Mouse (Mus musculus): ENCODE data around the gene Sult1e1. TPM values are rescaled to one million over a fixed set of nuclear protein-coding genes. Genes with fewer than 3 reads are reported as not detected.

Gene Sult1e1
- polyA plus RNA-seq, 1 experiment from 2014 or later: 0.10 TPM

DNA sequence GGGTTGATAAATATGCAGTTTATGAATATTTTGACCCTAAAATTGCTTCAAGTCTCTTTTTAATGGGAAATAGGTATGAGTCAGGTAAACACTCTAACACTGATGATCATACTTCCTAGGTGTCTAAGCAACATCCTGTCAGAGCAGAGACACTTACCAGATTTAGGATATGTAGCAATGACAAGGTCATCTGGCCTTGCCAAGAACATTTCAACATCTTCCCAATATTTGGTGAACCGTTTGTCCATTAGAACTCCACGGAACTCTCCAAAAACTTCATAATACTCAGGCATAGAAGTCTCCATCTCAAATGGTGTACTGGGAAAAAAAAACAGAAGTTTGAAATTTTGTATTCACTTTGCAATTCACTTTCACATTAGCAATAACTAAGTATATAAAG is 1.5 kb downstream of the Sult1e1 start:
- TF ChIP-seq EP300 (optimal IDR thresholded peaks at IDR 0.05): no peak
- TF ChIP-seq CTCF (IDR thresholded peaks at IDR 0.05; ENCODE audit: low read depth): no peak
- 69% methylated on average over 2 of the region's 2 CpGs for WGBS
- Histone ChIP-seq H3K9me3 (ENCODE audit: control insufficient read depth, low read length) (no peaks in the 10 kb centered on the region), H3K4me2 (replicated peaks; ENCODE audit: low read depth) (no peak overlapping the region), H3K27me3 (ENCODE audit: control insufficient read depth, insufficient read depth, low read length) (no peaks in the 10 kb centered on the region), H3K36me3 (ENCODE audit: control insufficient read depth, insufficient read depth, low read length) (no peaks in the 10 kb centered on the region), H3K4me3 (ENCODE audit: low read depth, low read length) (no peak overlapping the region), H3K27ac (replicated peaks) (no peak overlapping the region), H3K4me1 (replicated peaks; ENCODE audit: control insufficient read depth, insufficient read depth) (no peaks in the 10 kb centered on the region), H3K9ac (ENCODE audit: low read length) (no peak overlapping the region)
- no peak for DNase-seq (ENCODE audit: low spot score)
- ATAC-seq (ENCODE audit: low FRiP score, low TSS enrichment): no peak

DNA sequence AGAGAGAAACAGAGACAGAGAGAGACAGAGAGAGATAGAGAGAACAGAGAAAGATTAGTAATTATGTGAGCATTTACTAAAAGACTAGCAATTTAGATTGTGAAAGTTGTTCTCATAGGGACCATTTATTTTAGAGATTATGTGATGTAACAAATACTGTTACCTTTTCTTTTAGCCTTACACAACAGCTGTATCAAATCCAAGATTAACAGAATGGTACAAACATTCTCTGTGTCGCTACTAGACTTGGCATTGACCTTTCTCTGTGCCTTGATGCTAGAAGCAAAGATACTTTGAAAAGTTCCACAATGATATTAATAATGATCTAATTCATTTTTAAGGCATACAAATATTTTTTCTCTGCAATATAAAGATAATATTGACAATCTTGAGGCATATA is 11.0 kb downstream of the Sult1e1 start:
- TF ChIP-seq CTCF (IDR thresholded peaks at IDR 0.05; ENCODE audit: low read depth) (no peak), EP300 (optimal IDR thresholded peaks at IDR 0.05) (no peak)
- no peak overlapping the region for H3K4me3 ChIP-seq (ENCODE audit: low read depth, low read length)
- 51% methylated on average over 1 of the region's 1 CpGs for WGBS
- no peaks in the 10 kb centered on the region for H3K36me3 ChIP-seq (ENCODE audit: control insufficient read depth, insufficient read depth, low read length)
- no peak for DNase-seq (ENCODE audit: low spot score)
- H3K4me2 ChIP-seq (replicated peaks; ENCODE audit: low read depth): no peak overlapping the region
- no peaks in the 10 kb centered on the region for H3K9me3 ChIP-seq (ENCODE audit: control insufficient read depth, low read length)
- no peak overlapping the region for H3K9ac ChIP-seq (ENCODE audit: low read length)
- no peaks in the 10 kb centered on the region for H3K4me1 ChIP-seq (replicated peaks; ENCODE audit: control insufficient read depth, insufficient read depth)
- no peak for ATAC-seq (ENCODE audit: low FRiP score, low TSS enrichment)
- H3K27ac ChIP-seq (replicated peaks): no peak overlapping the region
- no peaks in the 10 kb centered on the region for H3K27me3 ChIP-seq (ENCODE audit: control insufficient read depth, insufficient read depth, low read length)

DNA sequence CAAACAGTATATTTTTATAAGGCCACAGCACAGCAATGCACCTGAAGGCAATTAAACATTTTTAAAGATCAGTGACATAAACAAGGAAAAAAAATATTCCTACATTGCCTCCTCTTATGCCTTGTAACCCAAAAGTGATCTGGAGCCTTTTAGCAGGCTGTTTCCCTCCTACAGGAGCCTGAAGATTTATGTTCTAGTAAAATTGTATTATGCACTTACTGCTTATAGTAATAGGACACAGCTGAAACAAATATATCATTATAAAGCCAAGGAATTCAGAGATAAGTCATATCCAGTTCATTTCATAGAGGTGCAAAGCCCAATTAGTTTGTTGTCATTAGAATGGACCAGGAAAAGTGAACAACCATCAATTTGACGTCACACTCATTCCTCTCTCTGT is 17.2 kb downstream of the Sult1e1 start:
- TF ChIP-seq EP300 (optimal IDR thresholded peaks at IDR 0.05): no peak
- no peak for TF ChIP-seq CTCF (IDR thresholded peaks at IDR 0.05; ENCODE audit: low read depth)
- H3K4me2 ChIP-seq (replicated peaks; ENCODE audit: low read depth): no peak overlapping the region
- WGBS: 39% methylated on average over 1 of the region's 1 CpGs
- ATAC-seq (ENCODE audit: low FRiP score, low TSS enrichment) (no peak), DNase-seq (ENCODE audit: low spot score) (no peak)
- H3K27me3 ChIP-seq (ENCODE audit: control insufficient read depth, insufficient read depth, low read length): no peaks in the 10 kb centered on the region
- H3K27ac ChIP-seq (replicated peaks): no peak overlapping the region
- no peak overlapping the region for H3K4me3 ChIP-seq (ENCODE audit: low read depth, low read length)
- no peak overlapping the region for H3K9ac ChIP-seq (ENCODE audit: low read length)
- no peaks in the 10 kb centered on the region for H3K9me3 ChIP-seq (ENCODE audit: control insufficient read depth, low read length)
- no peaks in the 10 kb centered on the region for H3K36me3 ChIP-seq (ENCODE audit: control insufficient read depth, insufficient read depth, low read length)
- H3K4me1 ChIP-seq (replicated peaks; ENCODE audit: control insufficient read depth, insufficient read depth): no peaks in the 10 kb centered on the region

DNA sequence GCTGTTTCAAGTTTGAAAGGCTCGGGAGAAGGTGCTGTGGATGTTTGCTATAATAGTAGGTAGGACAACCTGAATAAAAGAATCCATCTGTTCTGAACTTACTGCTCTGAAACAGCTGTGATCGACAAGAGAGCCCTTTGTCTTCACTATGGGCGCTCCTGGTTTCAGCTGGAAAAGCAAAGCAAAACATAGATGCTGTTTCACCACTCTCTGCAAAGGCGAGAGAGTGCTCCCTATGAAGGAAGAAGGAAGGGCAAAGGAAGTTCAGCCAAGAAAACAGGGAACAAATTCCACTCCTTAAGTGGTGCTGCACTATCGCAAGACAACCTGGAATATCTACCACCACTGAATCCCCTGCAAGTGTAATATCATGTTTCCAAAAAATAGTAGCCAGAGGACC is 17.9 kb downstream of the Sult1e1 start:
- TF ChIP-seq EP300 (optimal IDR thresholded peaks at IDR 0.05) (no peak), CTCF (IDR thresholded peaks at IDR 0.05; ENCODE audit: low read depth) (no peak)
- no peak for ATAC-seq (ENCODE audit: low FRiP score, low TSS enrichment)
- no peaks in the 10 kb centered on the region for H3K9me3 ChIP-seq (ENCODE audit: control insufficient read depth, low read length)
- no peak overlapping the region for H3K4me3 ChIP-seq (ENCODE audit: low read depth, low read length)
- no peak overlapping the region for H3K4me2 ChIP-seq (replicated peaks; ENCODE audit: low read depth)
- H3K27ac ChIP-seq (replicated peaks): no peak overlapping the region
- H3K27me3 ChIP-seq (ENCODE audit: control insufficient read depth, insufficient read depth, low read length): no peaks in the 10 kb centered on the region
- DNase-seq (ENCODE audit: low spot score): no peak
- WGBS: 41% methylated on average over 5 of the region's 5 CpGs
- no peaks in the 10 kb centered on the region for H3K4me1 ChIP-seq (replicated peaks; ENCODE audit: control insufficient read depth, insufficient read depth)
- no peak overlapping the region for H3K9ac ChIP-seq (ENCODE audit: low read length)
- H3K36me3 ChIP-seq (ENCODE audit: control insufficient read depth, insufficient read depth, low read length): no peaks in the 10 kb centered on the region

DNA sequence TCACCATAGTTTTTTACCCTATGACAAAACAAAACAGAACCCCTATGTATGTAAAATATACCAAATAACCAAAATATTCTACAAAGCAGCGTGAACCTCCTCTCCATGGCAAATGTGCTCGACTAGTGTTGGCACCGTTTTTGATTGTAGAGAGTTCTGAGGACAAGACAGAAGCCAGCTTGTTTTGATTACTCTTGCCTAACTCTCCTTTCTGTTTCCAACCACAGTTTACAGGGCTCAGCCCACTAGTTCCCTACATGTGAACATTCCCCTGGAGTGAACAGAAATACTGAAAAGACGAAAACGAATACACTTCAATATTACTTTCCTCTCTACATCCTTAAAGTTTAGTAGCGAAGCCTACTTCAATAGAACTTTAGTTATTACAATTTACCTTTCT is 18.6 kb downstream of the Sult1e1 start:
- Histone ChIP-seq H3K4me3 (ENCODE audit: low read depth, low read length) (no peak overlapping the region), H3K27me3 (ENCODE audit: control insufficient read depth, insufficient read depth, low read length) (no peaks in the 10 kb centered on the region), H3K4me1 (replicated peaks; ENCODE audit: control insufficient read depth, insufficient read depth) (no peaks in the 10 kb centered on the region), H3K9me3 (ENCODE audit: control insufficient read depth, low read length) (no peaks in the 10 kb centered on the region), H3K9ac (ENCODE audit: low read length) (no peak overlapping the region), H3K4me2 (replicated peaks; ENCODE audit: low read depth) (no peak overlapping the region), H3K27ac (replicated peaks) (no peak overlapping the region), H3K36me3 (ENCODE audit: control insufficient read depth, insufficient read depth, low read length) (no peaks in the 10 kb centered on the region)
- no peak for DNase-seq (ENCODE audit: low spot score)
- 78% methylated on average over 6 of the region's 6 CpGs for WGBS
- TF ChIP-seq CTCF (IDR thresholded peaks at IDR 0.05; ENCODE audit: low read depth): no peak
- no peak for TF ChIP-seq EP300 (optimal IDR thresholded peaks at IDR 0.05)
- ATAC-seq (ENCODE audit: low FRiP score, low TSS enrichment): no peak

DNA sequence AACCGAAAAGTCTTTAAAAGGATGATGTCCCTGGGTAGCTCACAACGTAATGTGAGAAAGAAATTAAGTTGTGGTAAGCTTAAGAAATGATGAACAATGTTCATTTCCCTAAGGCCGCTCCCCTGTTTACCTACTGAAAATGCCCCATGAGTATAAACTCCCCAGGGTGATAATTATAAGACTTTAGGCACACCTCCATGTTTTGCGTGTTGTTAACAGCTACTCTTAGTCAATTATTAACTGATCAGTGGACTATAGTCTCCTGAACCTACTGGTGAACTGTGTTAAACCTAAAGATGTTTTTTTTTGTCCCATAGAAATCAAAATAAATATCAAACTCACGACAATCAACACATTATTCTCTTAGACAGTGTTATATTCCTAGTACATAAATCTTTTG is 22.5 kb downstream of the Sult1e1 start, which contains the start of gene Sult1d1:
Gene Sult1d1, minus strand, starts transcription at position 183 of the 400 bp plus-strand sequence.
- ATAC-seq (ENCODE audit: low FRiP score, low TSS enrichment) (peak; percentile 94), DNase-seq (ENCODE audit: low spot score) (no peak)
- Histone ChIP-seq H3K4me3 (ENCODE audit: low read depth, low read length) (no peak within 1 kb of the TSS), H3K9me3 (ENCODE audit: control insufficient read depth, low read length) (no peaks in the 10 kb centered on the region), H3K4me1 (replicated peaks; ENCODE audit: control insufficient read depth, insufficient read depth) (no peaks in the 10 kb centered on the region), H3K4me2 (replicated peaks; ENCODE audit: low read depth) (no peak within 1 kb of the TSS), H3K27ac (replicated peaks) (no peak within 1 kb of the TSS), H3K36me3 (ENCODE audit: control insufficient read depth, insufficient read depth, low read length) (no peaks in the 10 kb centered on the region), H3K27me3 (ENCODE audit: control insufficient read depth, insufficient read depth, low read length) (no peaks in the 10 kb centered on the region), H3K9ac (ENCODE audit: low read length) (no peak within 1 kb of the TSS)
- 57% methylated on average over 5 of the region's 5 CpGs for WGBS
- no peak for TF ChIP-seq EP300 (optimal IDR thresholded peaks at IDR 0.05)
- TF ChIP-seq CTCF (IDR thresholded peaks at IDR 0.05; ENCODE audit: low read depth): no peak

All from stomach, postnatal 0 days (tissue).